Mouse (Mus musculus): ENCODE results near the gene A630095N17Rik. TPM values are rescaled to one million over a fixed set of nuclear protein-coding genes. Genes with fewer than 3 reads are reported as not detected.
A peak's percentile ranks its signal among the peaks of the same experiment; 100 is the strongest.

Gene A630095N17Rik
- total RNA-seq (2014; rRNA removed; ENCODE audit: low replicate concordance) (not detected in 2 replicates), polyA plus RNA-seq (2015; fragmentation: Nextera tagmentation; extraction: Ambion mirVana) (not detected in 2 replicates)

- ATAC-seq (ENCODE audit: insufficient read depth, low read depth): no peak
- Histone ChIP-seq H3K27me3 (ENCODE audit: control insufficient read depth, insufficient read depth, low read length) (no peaks in the 10 kb centered on the region), H3K4me1 (ENCODE audit: control insufficient read depth, insufficient read depth) (peaks cover 4% of the 10 kb centered on the region; the same call in 1 of the 2 replicates), H3K9me3 (replicated peaks; ENCODE audit: control insufficient read depth, low read length) (no peaks in the 10 kb centered on the region), H3K4me2 (ENCODE audit: low read depth, low read length) (no peak within 1 kb of the TSS), H3K27ac (ENCODE audit: low read depth) (no peak within 1 kb of the TSS), H3K36me3 (replicated peaks; ENCODE audit: control insufficient read depth, insufficient read depth, low read length) (no peaks in the 10 kb centered on the region), H3K9ac (replicated peaks; ENCODE audit: low read depth, low read length) (no peak within 1 kb of the TSS), H3K4me3 (ENCODE audit: low read depth, low read length) (no peak within 1 kb of the TSS)
- no peak for DNase-seq (ENCODE audit: low spot score)
- 65% methylated on average over 5 of the region's 5 CpGs for WGBS
- TF ChIP-seq CTCF (IDR thresholded peaks at IDR 0.05; ENCODE audit: low read depth): no peak
- no peak for TF ChIP-seq EP300 (IDR thresholded peaks at IDR 0.05; ENCODE audit: low read depth)
Observed at GRCm38 (mm10) chr1:75231664-75232152, at the start of gene A630095N17Rik. Gene A630095N17Rik, minus strand, starts transcription at chr1:75232102.

GRCm38 (mm10) chr1:75278228-75278627 is 46.3 kb upstream of the A630095N17Rik start, which contains the start of gene Resp18:
Gene Resp18, minus strand, starts transcription at chr1:75278415.
- H3K9me3 ChIP-seq (replicated peaks; ENCODE audit: control insufficient read depth, low read length): no peaks in the 10 kb centered on the region
- no peak for TF ChIP-seq EP300 (IDR thresholded peaks at IDR 0.05; ENCODE audit: low read depth)
- TF ChIP-seq CTCF (IDR thresholded peaks at IDR 0.05; ENCODE audit: low read depth): no peak
- peaks cover 20% of the 10 kb centered on the region for H3K27me3 ChIP-seq (ENCODE audit: control insufficient read depth, insufficient read depth, low read length)
- no peaks in the 10 kb centered on the region for H3K36me3 ChIP-seq (replicated peaks; ENCODE audit: control insufficient read depth, insufficient read depth, low read length)
- 9% methylated on average over 13 of the region's 13 CpGs for WGBS
- H3K4me2 ChIP-seq (ENCODE audit: low read depth, low read length): no peak within 1 kb of the TSS
- no peaks in the 10 kb centered on the region for H3K4me1 ChIP-seq (ENCODE audit: control insufficient read depth, insufficient read depth)
- no peak for DNase-seq (ENCODE audit: low spot score)
- H3K27ac ChIP-seq (ENCODE audit: low read depth): no peak within 1 kb of the TSS
- H3K4me3 ChIP-seq (ENCODE audit: low read depth, low read length): no peak within 1 kb of the TSS
- ATAC-seq (ENCODE audit: insufficient read depth, low read depth): no peak
- no peak within 1 kb of the TSS for H3K9ac ChIP-seq (replicated peaks; ENCODE audit: low read depth, low read length)

- Histone ChIP-seq H3K9ac (replicated peaks; ENCODE audit: low read depth, low read length) (no peak overlapping the region), H3K27ac (ENCODE audit: low read depth) (no peak overlapping the region), H3K4me2 (ENCODE audit: low read depth, low read length) (no peak overlapping the region), H3K27me3 (ENCODE audit: control insufficient read depth, insufficient read depth, low read length) (peaks cover 20% of the 10 kb centered on the region), H3K4me3 (ENCODE audit: low read depth, low read length) (no peak overlapping the region), H3K9me3 (replicated peaks; ENCODE audit: control insufficient read depth, low read length) (no peaks in the 10 kb centered on the region), H3K4me1 (ENCODE audit: control insufficient read depth, insufficient read depth) (no peaks in the 10 kb centered on the region), H3K36me3 (replicated peaks; ENCODE audit: control insufficient read depth, insufficient read depth, low read length) (no peaks in the 10 kb centered on the region)
- TF ChIP-seq CTCF (IDR thresholded peaks at IDR 0.05; ENCODE audit: low read depth) (no peak), EP300 (IDR thresholded peaks at IDR 0.05; ENCODE audit: low read depth) (no peak)
- DNase-seq (ENCODE audit: low spot score) (peak; percentile 47), ATAC-seq (ENCODE audit: insufficient read depth, low read depth) (no peak)
- WGBS: 5% methylated on average over 23 of the region's 23 CpGs
Observed at GRCm38 (mm10) chr1:75277195-75278188, 45.6 kb upstream of the A630095N17Rik start.

- Histone ChIP-seq H3K4me1 (ENCODE audit: control insufficient read depth, insufficient read depth) (no peaks in the 10 kb centered on the region), H3K27me3 (ENCODE audit: control insufficient read depth, insufficient read depth, low read length) (peaks cover 40% of the 10 kb centered on the region), H3K9me3 (replicated peaks; ENCODE audit: control insufficient read depth, low read length) (no peaks in the 10 kb centered on the region), H3K4me3 (ENCODE audit: low read depth, low read length) (no peak within 1 kb of the TSS), H3K27ac (ENCODE audit: low read depth) (no peak within 1 kb of the TSS), H3K9ac (replicated peaks; ENCODE audit: low read depth, low read length) (no peak within 1 kb of the TSS), H3K4me2 (ENCODE audit: low read depth, low read length) (no peak within 1 kb of the TSS), H3K36me3 (replicated peaks; ENCODE audit: control insufficient read depth, insufficient read depth, low read length) (no peaks in the 10 kb centered on the region)
- 9% methylated on average over 32 of the region's 32 CpGs for WGBS
- ATAC-seq (ENCODE audit: insufficient read depth, low read depth) (no peak), DNase-seq (ENCODE audit: low spot score) (no peak)
- TF ChIP-seq CTCF (IDR thresholded peaks at IDR 0.05; ENCODE audit: low read depth) (no peak), EP300 (IDR thresholded peaks at IDR 0.05; ENCODE audit: low read depth) (no peak)
Observed at GRCm38 (mm10) chr1:75264091-75264880, 32.4 kb upstream of the A630095N17Rik start, which contains the start of gene Ptprn. Gene Ptprn, minus strand, starts transcription at chr1:75264502.

Data from heart, postnatal 0 days (tissue).